Mouse (Mus musculus): ENCODE results near the gene Zfp518b. TPM values are rescaled to one million over a fixed set of nuclear protein-coding genes. Genes with fewer than 3 reads are reported as not detected.
A peak's percentile ranks its signal among the peaks of the same experiment; 100 is the strongest.

Gene Zfp518b
- 8.2 and 9.3 TPM in 2 replicates for polyA plus RNA-seq (2015; fragmentation: Nextera tagmentation; extraction: Ambion mirVana)

- ATAC-seq (ENCODE audit: extremely low read depth, insufficient number of reproducible peaks, low FRiP score, low TSS enrichment) = peak; percentile 79
- Histone ChIP-seq H3K27me3 (replicated peaks) (no peaks in the 10 kb centered on the region; the same call in 1 of the 2 replicates), H3K27ac (replicated peaks) (peak within 1 kb of the TSS; percentile 84), H3K4me1 (peaks cover 17% of the 10 kb centered on the region), H3K9ac (peak within 1 kb of the TSS; percentile 92), H3K4me2 (peak within 1 kb of the TSS; percentile 92), H3K4me3 (peak within 1 kb of the TSS; percentile 75), H3K36me3 (peaks cover 35% of the 10 kb centered on the region), H3K9me3 (no peaks in the 10 kb centered on the region)
- WGBS = under 1% methylated on average over 80 of the region's 89 CpGs
Observed at GRCm38 (mm10) chr5:38684164-38684911, at the start of gene Zfp518b. TSS of gene Zfp518b (minus strand) at chr5:38684826.

GRCm38 (mm10) chr5:38708940-38709581, 24.4 kb upstream of the Zfp518b start:
- H3K9ac ChIP-seq = no peak overlapping the region
- H3K27ac ChIP-seq (replicated peaks) = no peak overlapping the region
- 47% methylated on average over 11 of the region's 11 CpGs for WGBS
- H3K4me1 ChIP-seq = peaks cover 6% of the 10 kb centered on the region; the same call in 1 of the 2 replicates
- H3K9me3 ChIP-seq = no peaks in the 10 kb centered on the region
- no peak overlapping the region for H3K4me2 ChIP-seq
- no peaks in the 10 kb centered on the region for H3K27me3 ChIP-seq (replicated peaks)
- ATAC-seq (ENCODE audit: extremely low read depth, insufficient number of reproducible peaks, low FRiP score, low TSS enrichment) = no peak
- H3K4me3 ChIP-seq = no peak overlapping the region
- H3K36me3 ChIP-seq = no peaks in the 10 kb centered on the region

DNA sequence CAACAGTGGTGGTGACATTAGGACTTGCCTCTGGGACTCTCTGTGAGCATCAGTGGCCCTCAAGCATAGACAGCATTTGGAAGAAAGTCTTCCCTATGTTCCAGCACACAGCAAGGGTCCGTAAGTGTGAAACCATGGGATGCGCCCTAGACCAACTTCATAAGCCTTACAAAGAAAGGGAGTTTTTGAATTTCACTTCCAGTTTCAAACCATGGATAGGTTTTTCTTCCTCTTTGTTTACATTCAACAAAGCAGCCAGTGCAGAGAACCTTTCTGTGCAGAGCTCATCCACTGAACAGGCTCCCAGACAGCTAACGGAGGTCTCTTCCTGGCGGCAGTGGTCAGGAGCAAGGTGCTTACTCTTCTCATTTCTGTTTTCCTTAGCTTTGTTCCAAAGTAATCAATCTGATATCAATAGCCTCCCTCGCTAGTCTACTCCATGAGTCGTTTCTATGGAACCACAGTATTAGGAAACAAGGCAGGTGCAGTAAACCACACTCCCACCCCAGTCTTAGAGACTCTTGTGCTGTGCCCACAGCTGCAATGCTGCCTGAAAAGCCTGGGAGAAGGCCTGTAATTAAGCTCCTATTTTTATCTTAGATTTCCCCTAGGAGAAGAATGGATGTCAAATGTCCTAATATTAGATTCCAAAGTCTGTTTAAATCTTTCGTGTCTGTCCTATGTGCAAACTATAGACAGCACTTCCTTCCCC, 22.9 kb upstream of the Zfp518b start:
- 72% methylated on average over 7 of the region's 7 CpGs for WGBS
- Histone ChIP-seq H3K4me2 (no peak overlapping the region), H3K9ac (no peak overlapping the region), H3K4me1 (peaks cover 6% of the 10 kb centered on the region; the same call in 1 of the 2 replicates), H3K9me3 (no peaks in the 10 kb centered on the region), H3K36me3 (no peaks in the 10 kb centered on the region), H3K27me3 (replicated peaks) (no peaks in the 10 kb centered on the region), H3K4me3 (no peak overlapping the region), H3K27ac (replicated peaks) (no peak overlapping the region)
- ATAC-seq (ENCODE audit: extremely low read depth, insufficient number of reproducible peaks, low FRiP score, low TSS enrichment) = no peak

- no peaks in the 10 kb centered on the region for H3K27me3 ChIP-seq (replicated peaks)
- no peak overlapping the region for H3K27ac ChIP-seq (replicated peaks)
- no peaks in the 10 kb centered on the region for H3K9me3 ChIP-seq
- ATAC-seq (ENCODE audit: extremely low read depth, insufficient number of reproducible peaks, low FRiP score, low TSS enrichment) = no peak
- 84% methylated on average over 6 of the region's 6 CpGs for WGBS
- H3K36me3 ChIP-seq = no peaks in the 10 kb centered on the region
- H3K9ac ChIP-seq = no peak overlapping the region
- no peak overlapping the region for H3K4me2 ChIP-seq
- H3K4me3 ChIP-seq = no peak overlapping the region
- peaks cover 9% of the 10 kb centered on the region; the same call in 1 of the 2 replicates for H3K4me1 ChIP-seq
Observed at GRCm38 (mm10) chr5:38702941-38703340, 18.3 kb upstream of the Zfp518b start.

DNA sequence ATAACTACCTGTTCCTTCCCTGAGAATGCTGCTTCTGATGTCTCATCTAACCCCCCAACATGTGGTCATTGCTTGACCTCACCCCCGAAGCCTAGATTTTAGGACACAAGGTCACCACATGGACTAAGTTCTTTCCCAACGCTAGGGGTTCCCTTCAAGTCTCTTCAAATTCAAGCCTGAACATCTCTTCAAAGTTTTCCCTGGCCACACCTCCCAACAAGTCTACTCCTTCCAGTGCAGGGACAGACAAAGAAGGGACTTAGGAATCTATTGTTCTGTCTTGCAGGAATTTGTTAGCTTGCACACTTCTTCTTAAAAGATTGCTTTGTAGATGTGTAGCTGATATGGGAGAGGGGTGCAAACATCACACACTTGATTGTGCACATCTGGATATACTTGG, 17.5 kb upstream of the Zfp518b start:
- Histone ChIP-seq H3K27me3 (replicated peaks) (no peaks in the 10 kb centered on the region), H3K27ac (replicated peaks) (no peak overlapping the region), H3K36me3 (no peaks in the 10 kb centered on the region), H3K4me3 (no peak overlapping the region), H3K9me3 (no peaks in the 10 kb centered on the region), H3K4me2 (no peak overlapping the region), H3K9ac (no peak overlapping the region), H3K4me1 (0 out of 2 replicates have a peak, but pooled peaks cover 3% of the 10 kb centered on the region)
- ATAC-seq (ENCODE audit: extremely low read depth, insufficient number of reproducible peaks, low FRiP score, low TSS enrichment) = no peak
- WGBS = 76% methylated on average over 2 of the region's 2 CpGs

DNA sequence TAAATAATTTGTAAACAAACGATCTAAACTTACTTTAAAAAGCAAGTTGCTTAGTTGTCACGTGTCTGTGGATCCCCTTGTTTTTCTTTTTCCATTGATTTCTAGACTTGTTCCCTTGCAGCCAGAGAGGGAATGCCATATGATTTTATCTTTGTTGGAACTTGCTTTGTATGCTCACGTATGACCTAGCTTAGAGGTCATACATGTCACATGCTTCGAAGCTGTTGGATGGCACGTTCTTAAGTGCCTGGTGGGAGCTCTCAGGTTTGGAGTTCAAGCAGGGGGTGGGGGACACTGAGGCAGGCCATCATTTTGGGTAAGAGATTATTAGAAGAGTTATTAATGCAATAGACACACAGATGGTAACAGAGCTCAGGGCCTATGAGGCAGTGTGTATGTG, 13.8 kb upstream of the Zfp518b start:
- Histone ChIP-seq H3K4me1 (0 out of 2 replicates have a peak, but pooled peaks cover 3% of the 10 kb centered on the region), H3K4me3 (no peak overlapping the region), H3K27me3 (replicated peaks) (no peaks in the 10 kb centered on the region), H3K4me2 (no peak overlapping the region), H3K27ac (replicated peaks) (no peak overlapping the region), H3K36me3 (no peaks in the 10 kb centered on the region), H3K9ac (no peak overlapping the region), H3K9me3 (no peaks in the 10 kb centered on the region)
- 62% methylated on average over 5 of the region's 5 CpGs for WGBS
- no peak for ATAC-seq (ENCODE audit: extremely low read depth, insufficient number of reproducible peaks, low FRiP score, low TSS enrichment)

DNA sequence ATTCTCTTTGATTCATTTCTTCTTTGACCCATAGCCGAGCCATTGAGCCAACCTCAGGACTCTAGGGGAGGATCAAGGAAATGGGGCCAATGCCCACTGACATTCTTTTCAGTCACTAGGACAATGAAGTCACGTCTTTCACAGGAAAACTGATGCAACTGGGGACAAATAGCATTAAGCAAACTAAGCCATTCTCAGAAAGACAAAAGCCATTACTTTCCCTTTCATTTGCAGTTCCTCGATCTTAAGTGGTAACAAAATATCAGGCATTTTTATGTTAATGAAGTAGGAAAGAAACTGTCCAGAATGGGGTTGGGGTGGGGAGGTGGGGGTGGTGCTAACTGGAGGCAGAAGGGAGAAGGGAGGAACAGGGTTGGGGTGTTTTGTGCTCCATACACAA, 13.4 kb upstream of the Zfp518b start:
- H3K4me3 ChIP-seq = no peak overlapping the region
- 65% methylated on average over 3 of the region's 3 CpGs for WGBS
- 0 out of 2 replicates have a peak, but pooled peaks cover 3% of the 10 kb centered on the region for H3K4me1 ChIP-seq
- no peaks in the 10 kb centered on the region for H3K27me3 ChIP-seq (replicated peaks)
- no peak overlapping the region for H3K27ac ChIP-seq (replicated peaks)
- no peak overlapping the region for H3K9ac ChIP-seq
- H3K4me2 ChIP-seq = no peak overlapping the region
- no peaks in the 10 kb centered on the region for H3K36me3 ChIP-seq
- H3K9me3 ChIP-seq = no peaks in the 10 kb centered on the region
- no peak for ATAC-seq (ENCODE audit: extremely low read depth, insufficient number of reproducible peaks, low FRiP score, low TSS enrichment)

DNA sequence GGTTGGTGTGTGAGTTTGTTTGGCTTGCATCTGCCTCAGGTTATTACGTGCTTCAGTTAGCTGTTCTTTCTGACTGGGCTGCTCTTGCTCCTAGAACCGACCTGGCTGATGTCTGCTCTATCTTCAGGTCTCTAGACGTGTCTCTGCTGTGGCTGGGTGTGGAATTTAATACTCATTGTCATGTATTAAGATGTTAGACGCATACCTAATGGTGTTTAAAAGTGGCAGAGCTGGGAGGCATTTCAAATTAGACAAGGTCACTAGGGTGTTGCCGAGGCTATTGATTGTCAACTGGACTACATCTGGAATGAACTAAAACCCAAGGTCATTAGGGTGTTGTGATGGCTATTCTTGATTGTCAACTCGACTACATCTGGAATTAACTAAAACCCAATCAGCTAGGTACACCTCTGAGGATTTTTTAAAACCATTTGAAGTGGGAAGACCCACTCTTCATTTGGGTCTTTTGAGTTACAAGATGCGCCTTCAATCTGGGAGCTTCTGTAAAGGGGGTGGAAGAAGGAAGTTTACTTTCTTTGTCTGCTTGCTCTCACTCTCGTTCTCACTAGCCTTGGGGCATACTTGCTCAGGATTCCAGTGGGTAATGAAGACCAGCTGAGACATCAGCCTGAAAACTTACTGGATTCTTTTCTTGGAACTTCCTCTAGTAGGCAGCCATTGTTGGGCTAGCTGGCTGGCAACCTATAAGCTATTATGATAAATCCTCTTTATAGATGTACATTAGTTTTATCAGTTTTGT, 12.2 kb upstream of the Zfp518b start:
- no peak for ATAC-seq (ENCODE audit: extremely low read depth, insufficient number of reproducible peaks, low FRiP score, low TSS enrichment)
- Histone ChIP-seq H3K4me3 (no peak overlapping the region), H3K4me1 (0 out of 2 replicates have a peak, but pooled peaks cover 3% of the 10 kb centered on the region), H3K4me2 (no peak overlapping the region), H3K27ac (replicated peaks) (no peak overlapping the region), H3K27me3 (replicated peaks) (no peaks in the 10 kb centered on the region), H3K9me3 (no peaks in the 10 kb centered on the region), H3K9ac (no peak overlapping the region), H3K36me3 (no peaks in the 10 kb centered on the region)
- 67% methylated on average over 8 of the region's 8 CpGs for WGBS

DNA sequence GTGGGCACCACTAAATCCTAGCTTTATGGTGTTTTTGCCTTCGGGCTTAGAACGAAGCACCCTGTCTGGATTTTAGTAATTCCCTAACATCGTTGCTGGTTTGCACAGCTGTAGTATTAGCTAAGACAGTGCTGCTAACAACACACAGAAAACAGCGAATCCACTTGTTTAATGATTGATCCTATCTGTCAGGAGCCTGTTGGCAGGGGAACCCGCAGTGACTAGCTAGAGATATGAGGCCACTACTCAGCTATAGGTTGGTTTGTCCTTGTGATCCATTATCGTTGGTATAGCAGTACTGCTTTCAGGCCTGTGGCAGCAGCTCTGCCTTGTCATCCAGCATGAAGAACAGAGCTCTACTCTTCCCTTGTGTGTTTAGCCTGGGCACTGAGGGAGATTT, 8.2 kb upstream of the Zfp518b start:
- Histone ChIP-seq H3K9me3 (no peaks in the 10 kb centered on the region), H3K4me3 (no peak overlapping the region), H3K4me1 (no peaks in the 10 kb centered on the region), H3K27me3 (replicated peaks) (no peaks in the 10 kb centered on the region; the same call in 1 of the 2 replicates), H3K36me3 (no peaks in the 10 kb centered on the region), H3K4me2 (no peak overlapping the region), H3K9ac (no peak overlapping the region), H3K27ac (replicated peaks) (no peak overlapping the region)
- ATAC-seq (ENCODE audit: extremely low read depth, insufficient number of reproducible peaks, low FRiP score, low TSS enrichment) = no peak
- WGBS = 77% methylated on average over 6 of the region's 6 CpGs

DNA sequence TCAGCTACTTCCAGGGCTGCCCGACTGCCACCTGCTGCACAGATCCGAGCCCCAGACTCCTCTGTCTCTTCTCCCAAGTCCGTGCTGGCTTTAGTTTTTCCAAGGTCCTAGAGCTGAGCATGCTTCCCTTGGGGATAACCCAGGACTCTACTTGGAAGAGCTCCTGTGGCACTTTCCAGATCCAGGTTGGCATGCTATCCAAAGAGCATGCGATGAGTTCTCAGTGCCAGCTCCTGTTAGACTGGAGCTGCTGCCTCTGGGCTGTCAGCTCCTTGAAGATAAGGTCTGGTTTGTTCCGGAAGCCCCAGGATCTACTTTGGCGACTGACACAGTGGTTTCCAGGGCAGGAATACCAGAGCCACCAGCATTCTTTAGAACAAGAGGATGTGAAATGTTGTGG, 4.6 kb upstream of the Zfp518b start:
- Histone ChIP-seq H3K4me1 (no peaks in the 10 kb centered on the region), H3K36me3 (no peaks in the 10 kb centered on the region), H3K27me3 (replicated peaks) (no peaks in the 10 kb centered on the region; the same call in 1 of the 2 replicates), H3K4me3 (no peak overlapping the region), H3K4me2 (no peak overlapping the region), H3K27ac (replicated peaks) (no peak overlapping the region), H3K9me3 (no peaks in the 10 kb centered on the region), H3K9ac (no peak overlapping the region)
- 62% methylated on average over 6 of the region's 6 CpGs for WGBS
- no peak for ATAC-seq (ENCODE audit: extremely low read depth, insufficient number of reproducible peaks, low FRiP score, low TSS enrichment)

GRCm38 (mm10) chr5:38687694-38688093, 3.1 kb upstream of the Zfp518b start:
- no peak overlapping the region for H3K4me3 ChIP-seq
- no peak overlapping the region for H3K27ac ChIP-seq (replicated peaks)
- 88% methylated on average over 1 of the region's 1 CpGs for WGBS
- peaks cover 12% of the 10 kb centered on the region for H3K4me1 ChIP-seq
- no peaks in the 10 kb centered on the region; the same call in 1 of the 2 replicates for H3K27me3 ChIP-seq (replicated peaks)
- no peak for ATAC-seq (ENCODE audit: extremely low read depth, insufficient number of reproducible peaks, low FRiP score, low TSS enrichment)
- H3K9ac ChIP-seq = no peak overlapping the region
- no peaks in the 10 kb centered on the region for H3K9me3 ChIP-seq
- H3K4me2 ChIP-seq = no peak overlapping the region
- peaks cover 2% of the 10 kb centered on the region for H3K36me3 ChIP-seq

All from heart, embryonic 13.5 days (tissue).